Mouse (Mus musculus): ENCODE data around the gene Il11. TPM values are rescaled to one million over a fixed set of nuclear protein-coding genes. Genes with fewer than 3 reads are reported as not detected.
"Not testable (repeated sequence)": the region's sequence is repeated elsewhere in the genome, so short reads cannot be mapped to it uniquely, and the experiment has no call there.

Il11 gene
- polyA plus RNA-seq, 2 experiments, result 0.22 to 0.33 TPM

GRCm38 (mm10) chr7:4816559-4816958 lies 33.9 kb upstream of the Il11 start:
- TF ChIP-seq POLR2A (IDR thresholded peaks at IDR 0.05; ENCODE audit: borderline replicate concordance, extremely low read depth, insufficient read depth, insufficient read length), result no peak
- H3K9me3 ChIP-seq (ENCODE audit: control insufficient read depth, low read length), result no peaks in the 10 kb centered on the region
- H3K4me1 ChIP-seq (ENCODE audit: control insufficient read depth, insufficient read depth, low read length), result peaks cover 6% of the 10 kb centered on the region; the same call in 1 of the 2 replicates
- H3K27ac ChIP-seq (replicated peaks; ENCODE audit: low read depth, low read length), result no peak overlapping the region
- no peak for DNase-seq (ENCODE audit: low spot score)
- no peak for ATAC-seq (ENCODE audit: low FRiP score, low read depth)
- no peak overlapping the region for H3K4me3 ChIP-seq (replicated peaks; ENCODE audit: low read length)
- H3K27me3 ChIP-seq (ENCODE audit: control insufficient read depth, insufficient read depth, low read length), result no peaks in the 10 kb centered on the region
- no peak overlapping the region for H3K9ac ChIP-seq (ENCODE audit: low read depth, low read length, severe bottlenecking)
- H3K36me3 ChIP-seq (ENCODE audit: control insufficient read depth, insufficient read depth, low read length), result no peaks in the 10 kb centered on the region
- no peak overlapping the region for H3K4me2 ChIP-seq (replicated peaks; ENCODE audit: low read depth, low read length, severe bottlenecking)

- TF ChIP-seq POLR2A (IDR thresholded peaks at IDR 0.05; ENCODE audit: borderline replicate concordance, extremely low read depth, insufficient read depth, insufficient read length), result no peak
- Histone ChIP-seq H3K36me3 (ENCODE audit: control insufficient read depth, insufficient read depth, low read length) (peaks cover 27% of the 10 kb centered on the region), H3K4me3 (replicated peaks; ENCODE audit: low read length) (peak overlapping the region; percentile 97), H3K9me3 (ENCODE audit: control insufficient read depth, low read length) (no peaks in the 10 kb centered on the region), H3K4me1 (ENCODE audit: control insufficient read depth, insufficient read depth, low read length) (peaks cover 21% of the 10 kb centered on the region), H3K4me2 (replicated peaks; ENCODE audit: low read depth, low read length, severe bottlenecking) (peak overlapping the region; percentile 66), H3K9ac (ENCODE audit: low read depth, low read length, severe bottlenecking) (peak overlapping the region; percentile 48), H3K27me3 (ENCODE audit: control insufficient read depth, insufficient read depth, low read length) (no peaks in the 10 kb centered on the region), H3K27ac (replicated peaks; ENCODE audit: low read depth, low read length) (peak overlapping the region; percentile 81)
- DNase-seq (ENCODE audit: low spot score) (no peak), ATAC-seq (ENCODE audit: low FRiP score, low read depth) (no peak)
- WGBS, result 29% methylated on average over 8 of the region's 8 CpGs
Observed at GRCm38 (mm10) chr7:4813105-4813791, 30.6 kb upstream of the Il11 start.

GRCm38 (mm10) chr7:4812303-4813104 lies 29.8 kb upstream of the Il11 start, which contains the start of gene Ube2s:
Gene Ube2s, minus strand, starts transcription at chr7:4812590.
- H3K27me3 ChIP-seq (ENCODE audit: control insufficient read depth, insufficient read depth, low read length), result no peaks in the 10 kb centered on the region
- peaks cover 31% of the 10 kb centered on the region for H3K36me3 ChIP-seq (ENCODE audit: control insufficient read depth, insufficient read depth, low read length)
- no peaks in the 10 kb centered on the region for H3K9me3 ChIP-seq (ENCODE audit: control insufficient read depth, low read length)
- ATAC-seq (ENCODE audit: low FRiP score, low read depth) (peak; percentile 98), DNase-seq (ENCODE audit: low spot score) (peak; percentile 100)
- peak within 1 kb of the TSS; percentile 96 for H3K27ac ChIP-seq (replicated peaks; ENCODE audit: low read depth, low read length)
- peaks cover 21% of the 10 kb centered on the region for H3K4me1 ChIP-seq (ENCODE audit: control insufficient read depth, insufficient read depth, low read length)
- 3% methylated on average over 62 of the region's 62 CpGs for WGBS
- peak within 1 kb of the TSS; percentile 93 for H3K9ac ChIP-seq (ENCODE audit: low read depth, low read length, severe bottlenecking)
- peak within 1 kb of the TSS; percentile 71 for H3K4me2 ChIP-seq (replicated peaks; ENCODE audit: low read depth, low read length, severe bottlenecking)
- peak; percentile 74; the same call in 1 of the 2 replicates for TF ChIP-seq POLR2A (IDR thresholded peaks at IDR 0.05; ENCODE audit: borderline replicate concordance, extremely low read depth, insufficient read depth, insufficient read length)
- H3K4me3 ChIP-seq (replicated peaks; ENCODE audit: low read length), result peak within 1 kb of the TSS; percentile 97

- Histone ChIP-seq H3K4me1 (ENCODE audit: control insufficient read depth, insufficient read depth, low read length) (peaks cover 21% of the 10 kb centered on the region), H3K27ac (replicated peaks; ENCODE audit: low read depth, low read length) (peak overlapping the region; percentile 96), H3K27me3 (ENCODE audit: control insufficient read depth, insufficient read depth, low read length) (no peaks in the 10 kb centered on the region), H3K9me3 (ENCODE audit: control insufficient read depth, low read length) (no peaks in the 10 kb centered on the region), H3K9ac (ENCODE audit: low read depth, low read length, severe bottlenecking) (peak overlapping the region; percentile 93), H3K4me2 (replicated peaks; ENCODE audit: low read depth, low read length, severe bottlenecking) (peak overlapping the region; percentile 71), H3K4me3 (replicated peaks; ENCODE audit: low read length) (peak overlapping the region; percentile 97), H3K36me3 (ENCODE audit: control insufficient read depth, insufficient read depth, low read length) (peaks cover 37% of the 10 kb centered on the region)
- DNase-seq (ENCODE audit: low spot score) (no peak), ATAC-seq (ENCODE audit: low FRiP score, low read depth) (no peak; the same call in 1 of the 2 replicates)
- no peak for TF ChIP-seq POLR2A (IDR thresholded peaks at IDR 0.05; ENCODE audit: borderline replicate concordance, extremely low read depth, insufficient read depth, insufficient read length)
- 0% methylated on average over 26 of the region's 36 CpGs for WGBS
Observed at GRCm38 (mm10) chr7:4811842-4812302, 29.2 kb upstream of the Il11 start.

- peaks cover 44% of the 10 kb centered on the region for H3K36me3 ChIP-seq (ENCODE audit: control insufficient read depth, insufficient read depth, low read length)
- H3K4me3 ChIP-seq (replicated peaks; ENCODE audit: low read length), result peak overlapping the region; percentile 97
- DNase-seq (ENCODE audit: low spot score); H3K27me3 ChIP-seq (ENCODE audit: control insufficient read depth, insufficient read depth, low read length); H3K9me3 ChIP-seq (ENCODE audit: control insufficient read depth, low read length); H3K27ac ChIP-seq (replicated peaks; ENCODE audit: low read depth, low read length); ATAC-seq (ENCODE audit: low FRiP score, low read depth): not testable (repeated sequence)
- H3K9ac ChIP-seq (ENCODE audit: low read depth, low read length, severe bottlenecking), result peak overlapping the region; percentile 93
- WGBS, result 45% methylated on average over 10 of the region's 10 CpGs
- peaks cover 21% of the 10 kb centered on the region for H3K4me1 ChIP-seq (ENCODE audit: control insufficient read depth, insufficient read depth, low read length)
- peak overlapping the region; percentile 71 for H3K4me2 ChIP-seq (replicated peaks; ENCODE audit: low read depth, low read length, severe bottlenecking)
Observed at GRCm38 (mm10) chr7:4811131-4811530, 28.5 kb upstream of the Il11 start.
